Mouse (Mus musculus): ENCODE measurements at regions not wholly inside any gene's neighbourhood (a gene's known extent, or its start where the extent isn't known, plus 50 kb on each side); places are given as distances from the start of the nearest gene placed in this dataset.

GRCm38 (mm10) chr11:114467803-114468202 lies 200.5 kb upstream of the Rpl38 start:
- no peak for TF ChIP-seq GATA1 (IDR thresholded peaks at IDR 0.05; ENCODE audit: low read length)
- no peak for TF ChIP-seq TAL1 (IDR thresholded peaks at IDR 0.05; ENCODE audit: low read length)
